Mouse (Mus musculus) myocyte (in vitro differentiated cells): Measurements from ENCODE around the gene Xylb. TPM values are rescaled to one million over a fixed set of nuclear protein-coding genes. Genes with fewer than 3 reads are reported as not detected.

Source experiments
- polyA plus RNA-seq: library from polyadenylated mRNA; unstranded; fragments of >200 nt; fragmentation: generic; extraction: Trizol; gene quantifications from one replicate; pipeline ENCODE4 v1.2.1, GENCODE M21; 2012; ENCODE audit warnings: missing spikeins

Xylb gene
- polyA plus RNA-seq, 1 experiment = 1.7 TPM

Other genes with a start within 250 kb of the Xylb start
- 1.7 TPM for gene Acaa1b, start 200.3 kb upstream of the Xylb start, polyA plus RNA-seq
- not detected for gene Gm47289, start 198.2 kb upstream of the Xylb start, polyA plus RNA-seq
- gene Slc22a13, start 148.3 kb upstream of the Xylb start, polyA plus RNA-seq = not detected
- gene Oxsr1, start 35.0 kb upstream of the Xylb start, polyA plus RNA-seq = 13.5 TPM
- 61.7 TPM for gene Acaa1a, start 17.7 kb upstream of the Xylb start, polyA plus RNA-seq
- 16.0 TPM for gene Myd88, start 16.0 kb upstream of the Xylb start, polyA plus RNA-seq
- gene Slc22a14, start 8.2 kb downstream of the Xylb start, polyA plus RNA-seq = not detected
- gene Acvr2b, start 44.7 kb downstream of the Xylb start, polyA plus RNA-seq = 1.8 TPM
- gene Exog, start 87.6 kb downstream of the Xylb start, polyA plus RNA-seq = 4.0 TPM
- gene Scn5a, start 221.6 kb downstream of the Xylb start, polyA plus RNA-seq = 30.6 TPM